Mouse (Mus musculus) ES-E14 (cell line): ENCODE measurements at regions not wholly inside any gene's neighbourhood (a gene's known extent, or its start where the extent isn't known, plus 50 kb on each side); places are given as distances from the start of the nearest gene placed in this dataset.

Experiments used
- CHD2 ChIP-seq: IDR thresholded peaks from 2 replicates; pipeline ENCODE4 v1.6.1; 2014; ENCODE audit warnings: mild to moderate bottlenecking, low read depth, low read length, inconsistent platforms
- HCFC1 ChIP-seq: IDR thresholded peaks from 2 replicates; pipeline ENCODE4 v1.6.1; 2012; ENCODE audit warnings: low read length, inconsistent platforms, borderline replicate concordance; ENCODE audit not compliant: insufficient read depth
- MAFK ChIP-seq: IDR thresholded peaks from 2 replicates; pipeline ENCODE4 v1.6.1; 2014; ENCODE audit warnings: mild to moderate bottlenecking, low read depth, low read length, inconsistent platforms; ENCODE audit not compliant: insufficient read depth
- ZC3H11A ChIP-seq: IDR thresholded peaks from 2 replicates; pipeline ENCODE4 v1.6.1; 2012; ENCODE audit warnings: low read depth, mild to moderate bottlenecking, inconsistent platforms, low read length, borderline replicate concordance
- ZNF384 ChIP-seq: IDR thresholded peaks from 2 replicates; pipeline ENCODE4 v1.6.1; 2012; ENCODE audit warnings: low read depth, low read length, inconsistent platforms

DNA sequence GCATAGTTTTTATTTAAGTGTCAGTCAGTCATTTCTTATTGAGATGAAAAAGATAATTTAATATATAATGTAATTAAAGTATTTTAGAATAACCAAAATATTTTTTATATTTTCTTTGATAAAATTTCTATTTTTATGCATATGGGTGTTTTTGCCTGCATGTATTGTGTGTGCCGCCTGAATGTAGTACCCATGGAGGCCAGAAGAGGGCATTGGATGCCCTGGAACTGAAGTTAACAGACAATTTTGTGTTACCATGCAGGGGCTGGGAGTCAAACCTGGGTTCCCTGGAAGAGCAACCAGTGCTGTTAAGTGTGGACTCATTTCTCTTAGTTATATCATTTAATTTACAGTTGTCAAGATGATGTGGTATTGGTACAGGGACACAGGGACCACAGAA lies 240.0 kb upstream of the Mtpn start:
- no peak for TF ChIP-seq ZNF384
- TF ChIP-seq CHD2 = no peak
- TF ChIP-seq ZC3H11A = peak; percentile 34; the same call in 1 of the 2 replicates
- TF ChIP-seq HCFC1 = no peak
- no peak for TF ChIP-seq MAFK
